Mouse (Mus musculus): ENCODE measurements around the gene Atp2a2. TPM values are rescaled to one million over a fixed set of nuclear protein-coding genes. Genes with fewer than 3 reads are reported as not detected.

The Atp2a2 gene
- polyA plus RNA-seq, 1 experiment from 2014 or later: 42.4 TPM

GRCm38 (mm10) chr5:122405537-122405936, 96.5 kb downstream of the Atp2a2 start:
- H3K9me3 ChIP-seq: no peaks in the 10 kb centered on the region
- H3K4me1 ChIP-seq (replicated peaks): no peaks in the 10 kb centered on the region
- peaks cover 77% of the 10 kb centered on the region for H3K36me3 ChIP-seq
- WGBS: 94% methylated on average over 10 of the region's 10 CpGs
- no peak overlapping the region for H3K9ac ChIP-seq (replicated peaks)
- no peak overlapping the region for H3K27ac ChIP-seq
- no peaks in the 10 kb centered on the region for H3K27me3 ChIP-seq
- no peak overlapping the region for H3K4me3 ChIP-seq (replicated peaks)
- no peak for ATAC-seq (ENCODE audit: insufficient number of reproducible peaks, insufficient read depth, low FRiP score, low TSS enrichment, low read depth)
- H3K4me2 ChIP-seq: no peak overlapping the region

Other genes starting within 250 kb of the Atp2a2 start
- 4.5 and 4.8 TPM in 2 replicates for gene Tctn1, start 237.8 kb downstream of the Atp2a2 start, polyA plus RNA-seq (2016; fragmentation: Nextera tagmentation; extraction: Ambion mirVana)
- gene Pptc7, start 217.9 kb downstream of the Atp2a2 start, polyA plus RNA-seq (2016; fragmentation: Nextera tagmentation; extraction: Ambion mirVana): 10.1 and 11.4 TPM in 2 replicates
- 14.2 and 15.8 TPM in 2 replicates for gene Rad9b, start 148.0 kb downstream of the Atp2a2 start, polyA plus RNA-seq (2016; fragmentation: Nextera tagmentation; extraction: Ambion mirVana)
- 167 and 170 TPM in 2 replicates for gene Vps29, start 147.9 kb downstream of the Atp2a2 start, polyA plus RNA-seq (2016; fragmentation: Nextera tagmentation; extraction: Ambion mirVana)
- gene Gpn3, start 130.3 kb downstream of the Atp2a2 start, polyA plus RNA-seq (2016; fragmentation: Nextera tagmentation; extraction: Ambion mirVana): 85.8 and 87.2 TPM in 2 replicates
- gene Fam216a, start 129.9 kb downstream of the Atp2a2 start, polyA plus RNA-seq (2016; fragmentation: Nextera tagmentation; extraction: Ambion mirVana): 95.0 and 99.5 TPM in 2 replicates
- gene Arpc3, start 110.3 kb downstream of the Atp2a2 start, polyA plus RNA-seq (2016; fragmentation: Nextera tagmentation; extraction: Ambion mirVana): 83.3 and 89.3 TPM in 2 replicates
- 57.9 and 59.3 TPM in 2 replicates for gene Anapc7, start 80.5 kb downstream of the Atp2a2 start, polyA plus RNA-seq (2016; fragmentation: Nextera tagmentation; extraction: Ambion mirVana)
- 41.8 and 48.6 TPM in 2 replicates for gene Ift81, start 112.3 kb upstream of the Atp2a2 start, polyA plus RNA-seq (2016; fragmentation: Nextera tagmentation; extraction: Ambion mirVana)
- gene P2rx7, start 141.7 kb upstream of the Atp2a2 start, polyA plus RNA-seq (2016; fragmentation: Nextera tagmentation; extraction: Ambion mirVana): 0.31 and 0.38 TPM in 2 replicates
- gene P2rx4, start 205.3 kb upstream of the Atp2a2 start, polyA plus RNA-seq (2016; fragmentation: Nextera tagmentation; extraction: Ambion mirVana): 6.8 and 7.0 TPM in 2 replicates

Data from limb, embryonic 12.5 days (tissue).